Mouse (Mus musculus) midbrain, embryonic 15.5 days (tissue): Measurements from ENCODE around the gene Ankdd1b. TPM values are rescaled to one million over a fixed set of nuclear protein-coding genes. Genes with fewer than 3 reads are reported as not detected.

Source experiments
- ATAC-seq: fragments of 200-750 bp; cut with Nextera tagmentation; replicated peaks from 2 replicates; pipeline ENCODE4 v1.8.0; 2017; ENCODE audit warnings: moderate TSS enrichment
- H3K27ac ChIP-seq: fragments of 300-500 bp; sonication (generic); 2 replicates; pipeline ENCODE4 v1.5.1; 2015; ENCODE audit warnings: mild to moderate bottlenecking, inconsistent platforms
- H3K27me3 ChIP-seq: fragments of 300-500 bp; sonication (generic); replicated peaks from 2 replicates; pipeline ENCODE4 v1.6.1; 2015; ENCODE audit warnings: inconsistent platforms
- H3K36me3 ChIP-seq: fragments of 300-500 bp; sonication (generic); replicated peaks from 2 replicates; pipeline ENCODE4 v1.6.1; 2015; ENCODE audit warnings: inconsistent platforms
- H3K4me1 ChIP-seq: fragments of 300-500 bp; sonication (generic); 2 replicates; pipeline ENCODE4 v1.6.1; 2015; ENCODE audit warnings: inconsistent platforms
- H3K4me2 ChIP-seq: fragments of 300-500 bp; sonication (generic); 2 replicates; pipeline ENCODE4 v1.6.1; 2015; ENCODE audit warnings: inconsistent platforms, mild to moderate bottlenecking, moderate library complexity
- H3K4me3 ChIP-seq: fragments of 300-500 bp; sonication (generic); 2 replicates; pipeline ENCODE4 v1.5.1; 2015; ENCODE audit warnings: mild to moderate bottlenecking, inconsistent platforms
- H3K9ac ChIP-seq: fragments of 300-500 bp; sonication (generic); 2 replicates; pipeline ENCODE4 v1.6.1; 2015; ENCODE audit warnings: mild to moderate bottlenecking, inconsistent platforms
- H3K9me3 ChIP-seq: fragments of 300-500 bp; sonication (generic); 2 replicates; pipeline ENCODE4 v1.6.1; 2016; ENCODE audit warnings: inconsistent platforms
- WGBS: fragments of 180-500 bp; shearing (Covaris S2); methylation state at CpG from one replicate; pipeline ENCODE4 v1.1.7; 2015; ENCODE audit warnings: mixed read lengths; 5-methylcytosine and 5-hydroxymethylcytosine counted together
- polyA plus RNA-seq: library from polyadenylated mRNA; unstranded; fragments of >200 nt; fragmentation: Nextera tagmentation; extraction: Ambion mirVana; gene quantifications from 2 replicates; pipeline ENCODE4 v1.2.1, GENCODE M21; 2015

Ankdd1b gene
- polyA plus RNA-seq, 1 experiment from 2014 or later = not detected

GRCm38 (mm10) chr13:96451386-96452140, 19.4 kb downstream of the Ankdd1b start:
- Histone ChIP-seq H3K27me3 (no peaks in the 10 kb centered on the region), H3K36me3 (no peaks in the 10 kb centered on the region), H3K4me3 (no peak overlapping the region), H3K9ac (no peak overlapping the region), H3K27ac (no peak overlapping the region), H3K4me1 (no peaks in the 10 kb centered on the region), H3K9me3 (no peaks in the 10 kb centered on the region), H3K4me2 (no peak overlapping the region)
- no peak for ATAC-seq
- 90% methylated on average over 11 of the region's 11 CpGs for WGBS

DNA sequence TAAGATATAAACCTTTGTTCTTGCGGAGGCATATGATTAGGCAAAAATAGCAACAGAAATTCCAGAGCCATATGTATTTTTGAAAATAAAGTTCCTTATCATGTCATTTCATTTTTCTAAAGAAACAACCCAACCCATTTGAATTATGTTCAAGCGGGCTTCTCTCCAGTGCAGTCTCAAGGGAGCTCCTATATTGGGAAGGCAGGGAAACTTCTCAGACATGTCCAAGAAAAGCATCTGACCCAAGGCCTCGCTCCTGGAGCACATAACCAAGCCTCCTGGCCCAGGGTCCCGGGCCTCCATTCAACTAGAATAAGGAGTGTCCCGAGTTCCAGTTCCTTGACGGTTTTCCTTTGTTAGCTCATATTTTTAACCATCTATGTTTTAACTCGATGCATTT, 20.1 kb downstream of the Ankdd1b start:
- Histone ChIP-seq H3K9me3 (no peaks in the 10 kb centered on the region), H3K9ac (no peak overlapping the region), H3K4me2 (no peak overlapping the region), H3K4me3 (no peak overlapping the region), H3K36me3 (no peaks in the 10 kb centered on the region), H3K27me3 (no peaks in the 10 kb centered on the region), H3K27ac (no peak overlapping the region), H3K4me1 (no peaks in the 10 kb centered on the region)
- WGBS = 92% methylated on average over 7 of the region's 7 CpGs
- no peak for ATAC-seq

DNA sequence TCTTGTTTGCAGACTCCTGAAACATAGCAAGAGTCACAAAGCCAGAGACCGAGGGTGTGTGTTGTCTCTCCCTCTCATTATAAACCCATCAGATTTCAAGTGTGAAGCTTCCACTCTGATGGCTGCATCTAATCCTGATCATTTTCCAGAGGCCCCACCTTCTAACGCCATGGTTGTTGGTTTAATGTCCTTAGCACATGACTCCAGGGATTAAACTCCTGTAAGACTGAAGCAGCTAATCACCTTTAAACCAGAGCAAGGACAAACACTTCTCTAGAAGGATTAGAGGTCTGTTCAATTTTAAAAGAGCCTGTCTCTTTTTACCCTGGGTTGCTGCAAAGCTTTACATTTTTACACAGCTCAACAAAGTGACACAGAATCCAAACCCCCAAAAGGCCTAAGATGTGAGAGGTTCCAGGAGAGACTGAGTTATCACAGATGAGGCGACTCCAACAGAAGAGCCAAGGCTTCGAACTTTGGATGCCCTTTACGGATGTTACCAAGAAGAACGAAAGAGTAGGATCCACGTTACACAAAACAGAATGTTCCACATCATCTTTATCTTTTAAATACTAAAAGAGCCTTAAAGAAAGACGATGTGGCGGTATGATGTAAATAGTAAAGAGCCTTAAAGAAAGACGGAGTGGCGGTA, 20.7 kb downstream of the Ankdd1b start:
- Histone ChIP-seq H3K36me3 (no peaks in the 10 kb centered on the region), H3K4me1 (no peaks in the 10 kb centered on the region), H3K9me3 (no peaks in the 10 kb centered on the region), H3K9ac (no peak overlapping the region), H3K4me3 (no peak overlapping the region), H3K4me2 (no peak overlapping the region), H3K27ac (no peak overlapping the region), H3K27me3 (no peaks in the 10 kb centered on the region)
- WGBS = 79% methylated on average over 11 of the region's 11 CpGs
- ATAC-seq = no peak

DNA sequence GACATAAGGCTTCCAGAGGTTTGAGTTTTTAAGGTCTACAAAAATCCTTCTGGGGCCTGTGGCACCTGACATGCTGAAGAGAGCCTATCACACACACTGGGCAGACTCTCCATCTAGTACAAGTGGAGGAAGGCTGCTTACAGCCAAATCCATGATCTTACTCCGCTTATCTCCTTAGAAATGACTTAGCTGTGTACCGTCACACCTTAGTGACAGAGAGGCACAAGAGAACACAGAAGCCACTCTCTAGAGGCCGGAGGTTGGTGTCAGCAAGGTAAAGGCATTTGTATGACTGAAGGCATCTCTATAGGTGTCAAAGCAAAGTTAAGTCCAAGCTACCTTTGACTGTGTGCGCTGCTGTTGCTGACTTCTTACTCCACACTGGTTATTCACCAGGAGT, 30.6 kb downstream of the Ankdd1b start:
- no peak overlapping the region for H3K4me3 ChIP-seq
- no peak overlapping the region for H3K9ac ChIP-seq
- no peak overlapping the region for H3K4me2 ChIP-seq
- no peak for ATAC-seq
- no peaks in the 10 kb centered on the region for H3K4me1 ChIP-seq
- WGBS = 96% methylated on average over 4 of the region's 4 CpGs
- no peaks in the 10 kb centered on the region for H3K36me3 ChIP-seq
- no peak overlapping the region for H3K27ac ChIP-seq
- no peaks in the 10 kb centered on the region for H3K9me3 ChIP-seq
- no peaks in the 10 kb centered on the region for H3K27me3 ChIP-seq

GRCm38 (mm10) chr13:96436921-96437320, 34.1 kb downstream of the Ankdd1b start:
- Histone ChIP-seq H3K27me3 (no peaks in the 10 kb centered on the region), H3K9me3 (no peaks in the 10 kb centered on the region), H3K4me3 (no peak overlapping the region), H3K4me2 (no peak overlapping the region), H3K4me1 (0 out of 2 replicates have a peak, but pooled peaks cover 3% of the 10 kb centered on the region), H3K36me3 (no peaks in the 10 kb centered on the region), H3K9ac (no peak overlapping the region), H3K27ac (no peak overlapping the region)
- ATAC-seq = no peak
- 93% methylated on average over 1 of the region's 1 CpGs for WGBS

GRCm38 (mm10) chr13:96435793-96436192, 35.2 kb downstream of the Ankdd1b start:
- WGBS = 36% methylated on average over 11 of the region's 13 CpGs
- no peak overlapping the region for H3K27ac ChIP-seq
- no peak for ATAC-seq
- no peaks in the 10 kb centered on the region for H3K36me3 ChIP-seq
- H3K9me3 ChIP-seq = no peaks in the 10 kb centered on the region
- H3K9ac ChIP-seq = no peak overlapping the region
- no peaks in the 10 kb centered on the region for H3K27me3 ChIP-seq
- H3K4me1 ChIP-seq = 0 out of 2 replicates have a peak, but pooled peaks cover 3% of the 10 kb centered on the region
- no peak overlapping the region for H3K4me3 ChIP-seq
- no peak overlapping the region for H3K4me2 ChIP-seq

GRCm38 (mm10) chr13:96434899-96435331, 36.1 kb downstream of the Ankdd1b start:
- 0 out of 2 replicates have a peak, but pooled peaks cover 3% of the 10 kb centered on the region for H3K4me1 ChIP-seq
- ATAC-seq = no peak
- no peak overlapping the region for H3K4me3 ChIP-seq
- H3K9ac ChIP-seq = no peak overlapping the region
- no peaks in the 10 kb centered on the region for H3K36me3 ChIP-seq
- 63% methylated on average over 5 of the region's 5 CpGs for WGBS
- no peaks in the 10 kb centered on the region for H3K9me3 ChIP-seq
- no peaks in the 10 kb centered on the region for H3K27me3 ChIP-seq
- H3K27ac ChIP-seq = no peak overlapping the region
- no peak overlapping the region for H3K4me2 ChIP-seq

GRCm38 (mm10) chr13:96433648-96434190, 37.3 kb downstream of the Ankdd1b start:
- H3K9me3 ChIP-seq = no peaks in the 10 kb centered on the region
- WGBS = 78% methylated on average over 11 of the region's 11 CpGs
- no peak overlapping the region for H3K9ac ChIP-seq
- H3K4me2 ChIP-seq = no peak overlapping the region
- 0 out of 2 replicates have a peak, but pooled peaks cover 3% of the 10 kb centered on the region for H3K4me1 ChIP-seq
- no peak overlapping the region for H3K27ac ChIP-seq
- ATAC-seq = no peak
- no peaks in the 10 kb centered on the region for H3K36me3 ChIP-seq
- H3K27me3 ChIP-seq = no peaks in the 10 kb centered on the region
- no peak overlapping the region for H3K4me3 ChIP-seq

GRCm38 (mm10) chr13:96433041-96433440, 38.0 kb downstream of the Ankdd1b start:
- 88% methylated on average over 6 of the region's 6 CpGs for WGBS
- Histone ChIP-seq H3K4me2 (no peak overlapping the region), H3K4me3 (no peak overlapping the region)

GRCm38 (mm10) chr13:96432376-96432811, 38.6 kb downstream of the Ankdd1b start:
- H3K36me3 ChIP-seq = no peaks in the 10 kb centered on the region
- no peak for ATAC-seq
- H3K4me1 ChIP-seq = 0 out of 2 replicates have a peak, but pooled peaks cover 3% of the 10 kb centered on the region
- H3K27me3 ChIP-seq = no peaks in the 10 kb centered on the region
- no peak overlapping the region for H3K4me2 ChIP-seq
- no peak overlapping the region for H3K4me3 ChIP-seq
- no peaks in the 10 kb centered on the region for H3K9me3 ChIP-seq
- WGBS = 67% methylated on average over 3 of the region's 3 CpGs
- H3K27ac ChIP-seq = no peak overlapping the region
- H3K9ac ChIP-seq = no peak overlapping the region

More at GRCm38 (mm10) chr13:96433041-96433440, 38.0 kb downstream of the Ankdd1b start:
- Histone ChIP-seq H3K27me3 (no peaks in the 10 kb centered on the region), H3K36me3 (no peaks in the 10 kb centered on the region), H3K9me3 (no peaks in the 10 kb centered on the region), H3K4me1 (0 out of 2 replicates have a peak, but pooled peaks cover 3% of the 10 kb centered on the region), H3K9ac (no peak overlapping the region), H3K27ac (no peak overlapping the region)
- ATAC-seq = no peak

DNA sequence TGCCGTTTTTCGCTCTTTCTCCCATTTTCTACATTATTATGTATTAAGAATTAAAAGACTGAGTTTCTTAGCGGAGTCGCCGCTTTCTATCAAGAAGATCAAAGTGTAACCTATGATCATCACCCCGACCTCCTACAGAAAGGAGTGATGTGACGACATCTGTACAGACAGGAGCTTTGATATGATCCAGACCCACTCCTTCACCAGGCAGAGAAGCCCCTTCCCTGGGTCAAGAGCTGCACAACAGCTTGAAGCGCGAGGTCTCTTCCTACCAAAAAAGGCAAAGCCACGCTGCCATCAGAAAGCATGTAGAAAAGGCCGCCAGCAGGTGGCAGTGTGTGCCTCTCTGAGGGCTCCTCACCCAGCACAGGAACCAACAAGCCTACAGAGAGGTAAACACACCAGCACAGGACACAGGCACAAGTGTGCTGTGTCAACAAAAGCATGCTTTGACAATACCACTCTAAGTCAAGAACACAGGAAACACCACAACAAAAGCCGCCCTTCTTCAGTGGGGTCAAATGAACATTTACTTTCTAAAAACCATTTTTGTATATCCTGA, 39.3 kb downstream of the Ankdd1b start:
- H3K4me1 ChIP-seq = 0 out of 2 replicates have a peak, but pooled peaks cover 3% of the 10 kb centered on the region
- no peak overlapping the region for H3K27ac ChIP-seq
- no peak overlapping the region for H3K4me3 ChIP-seq
- 39% methylated on average over 12 of the region's 12 CpGs for WGBS
- no peak overlapping the region for H3K9ac ChIP-seq
- no peaks in the 10 kb centered on the region for H3K9me3 ChIP-seq
- ATAC-seq = peak; percentile 90
- no peaks in the 10 kb centered on the region for H3K36me3 ChIP-seq
- H3K4me2 ChIP-seq = no peak overlapping the region
- H3K27me3 ChIP-seq = no peaks in the 10 kb centered on the region

DNA sequence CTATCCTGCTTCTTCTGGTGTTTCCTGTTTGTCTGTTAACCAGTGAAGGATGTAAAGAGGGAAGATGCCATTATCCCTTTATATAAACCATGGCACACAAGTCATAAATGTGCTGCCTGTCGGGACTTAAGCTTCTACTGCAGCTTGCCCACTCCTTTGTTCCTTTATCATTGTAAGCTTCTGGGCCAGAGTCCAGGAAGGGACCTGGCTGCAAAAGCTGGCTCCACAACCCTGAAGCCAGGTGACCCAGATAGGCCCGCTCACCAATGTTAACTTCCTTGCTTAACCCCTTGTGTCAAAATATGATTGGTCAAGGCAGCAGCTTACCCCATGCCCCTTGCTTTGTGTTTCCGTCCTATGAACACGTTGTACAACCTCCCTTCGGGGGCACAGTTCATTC, 42.5 kb downstream of the Ankdd1b start:
- H3K4me2 ChIP-seq = no peak overlapping the region
- H3K4me3 ChIP-seq = no peak overlapping the region
- H3K27ac ChIP-seq = no peak overlapping the region
- no peaks in the 10 kb centered on the region for H3K4me1 ChIP-seq
- no peak for ATAC-seq
- H3K36me3 ChIP-seq = no peaks in the 10 kb centered on the region
- no peaks in the 10 kb centered on the region for H3K9me3 ChIP-seq
- 73% methylated on average over 5 of the region's 5 CpGs for WGBS
- H3K9ac ChIP-seq = no peak overlapping the region
- no peaks in the 10 kb centered on the region for H3K27me3 ChIP-seq
